Mouse (Mus musculus): ENCODE results near the gene Atg9b. TPM values are rescaled to one million over a fixed set of nuclear protein-coding genes. Genes with fewer than 3 reads are reported as not detected.
A peak's percentile ranks its signal among the peaks of the same experiment; 100 is the strongest.

The Atg9b gene
- polyA plus RNA-seq, 1 experiment from 2014 or later = 1.4 TPM

GRCm38 (mm10) chr5:24388246-24388915 lies 3.6 kb downstream of the Atg9b start:
- H3K9ac ChIP-seq = peak overlapping the region; percentile 83
- no peaks in the 10 kb centered on the region for H3K36me3 ChIP-seq
- H3K27me3 ChIP-seq (replicated peaks) = peaks cover 43% of the 10 kb centered on the region
- H3K9me3 ChIP-seq = no peaks in the 10 kb centered on the region
- H3K27ac ChIP-seq (replicated peaks) = peak overlapping the region; percentile 73
- peak overlapping the region; percentile 57 for H3K4me3 ChIP-seq
- WGBS = 23% methylated on average over 26 of the region's 26 CpGs
- ATAC-seq (ENCODE audit: extremely low read depth, insufficient number of reproducible peaks, low FRiP score, low TSS enrichment) = no peak
- H3K4me2 ChIP-seq = peak overlapping the region; percentile 94
- H3K4me1 ChIP-seq = peaks cover 69% of the 10 kb centered on the region

- H3K27me3 ChIP-seq (replicated peaks) = peaks cover 43% of the 10 kb centered on the region
- no peaks in the 10 kb centered on the region for H3K9me3 ChIP-seq
- H3K4me1 ChIP-seq = peaks cover 68% of the 10 kb centered on the region
- peak overlapping the region; percentile 83 for H3K9ac ChIP-seq
- H3K4me2 ChIP-seq = peak overlapping the region; percentile 94
- ATAC-seq (ENCODE audit: extremely low read depth, insufficient number of reproducible peaks, low FRiP score, low TSS enrichment) = 0 out of 2 replicates have a peak, but pooled peaks have one; percentile 3
- 1% methylated on average over 72 of the region's 73 CpGs for WGBS
- no peaks in the 10 kb centered on the region for H3K36me3 ChIP-seq
- peak overlapping the region; percentile 73 for H3K27ac ChIP-seq (replicated peaks)
- H3K4me3 ChIP-seq = peak overlapping the region; percentile 57
Measured at GRCm38 (mm10) chr5:24387264-24388241, 4.4 kb downstream of the Atg9b start.

- WGBS = 81% methylated on average over 10 of the region's 10 CpGs
- Histone ChIP-seq H3K27me3 (replicated peaks) (peaks cover 43% of the 10 kb centered on the region), H3K4me2 (no peak overlapping the region), H3K9me3 (no peaks in the 10 kb centered on the region), H3K27ac (replicated peaks) (peak overlapping the region; percentile 73), H3K4me1 (peaks cover 68% of the 10 kb centered on the region), H3K4me3 (no peak overlapping the region), H3K36me3 (no peaks in the 10 kb centered on the region), H3K9ac (peak overlapping the region; percentile 40; the same call in 1 of the 2 replicates)
- ATAC-seq (ENCODE audit: extremely low read depth, insufficient number of reproducible peaks, low FRiP score, low TSS enrichment) = no peak
Measured at GRCm38 (mm10) chr5:24385887-24386550, 5.9 kb downstream of the Atg9b start.

GRCm38 (mm10) chr5:24385374-24385773 lies 6.6 kb downstream of the Atg9b start:
- 71% methylated on average over 5 of the region's 5 CpGs for WGBS
- no peak overlapping the region for H3K4me2 ChIP-seq
- peak overlapping the region; percentile 73 for H3K27ac ChIP-seq (replicated peaks)
- H3K9me3 ChIP-seq = no peaks in the 10 kb centered on the region
- no peak overlapping the region for H3K4me3 ChIP-seq
- H3K4me1 ChIP-seq = peaks cover 68% of the 10 kb centered on the region
- no peak overlapping the region for H3K9ac ChIP-seq
- no peak for ATAC-seq (ENCODE audit: extremely low read depth, insufficient number of reproducible peaks, low FRiP score, low TSS enrichment)
- peaks cover 43% of the 10 kb centered on the region for H3K27me3 ChIP-seq (replicated peaks)
- 0 out of 2 replicates have a peak, but pooled peaks cover 4% of the 10 kb centered on the region for H3K36me3 ChIP-seq

- 0 out of 2 replicates have a peak, but pooled peaks cover 4% of the 10 kb centered on the region for H3K36me3 ChIP-seq
- no peak for ATAC-seq (ENCODE audit: extremely low read depth, insufficient number of reproducible peaks, low FRiP score, low TSS enrichment)
- H3K4me1 ChIP-seq = peaks cover 66% of the 10 kb centered on the region
- peaks cover 39% of the 10 kb centered on the region for H3K27me3 ChIP-seq (replicated peaks)
- H3K9me3 ChIP-seq = no peaks in the 10 kb centered on the region
- no peak overlapping the region for H3K4me3 ChIP-seq
- peak overlapping the region; percentile 81; the same call in 1 of the 2 replicates for H3K9ac ChIP-seq
- peak overlapping the region; percentile 76; the same call in 1 of the 2 replicates for H3K4me2 ChIP-seq
- 45% methylated on average over 6 of the region's 6 CpGs for WGBS
- peak overlapping the region; percentile 73 for H3K27ac ChIP-seq (replicated peaks)
Measured at GRCm38 (mm10) chr5:24384407-24384806, 7.5 kb downstream of the Atg9b start.

GRCm38 (mm10) chr5:24383026-24383859 lies 8.7 kb downstream of the Atg9b start:
- Histone ChIP-seq H3K4me2 (peak overlapping the region; percentile 76), H3K9me3 (no peaks in the 10 kb centered on the region), H3K27me3 (replicated peaks) (peaks cover 30% of the 10 kb centered on the region), H3K4me3 (peak overlapping the region; percentile 56), H3K4me1 (peaks cover 61% of the 10 kb centered on the region), H3K9ac (peak overlapping the region; percentile 81), H3K36me3 (0 out of 2 replicates have a peak, but pooled peaks cover 4% of the 10 kb centered on the region), H3K27ac (replicated peaks) (peak overlapping the region; percentile 73)
- WGBS = 2% methylated on average over 34 of the region's 34 CpGs
- ATAC-seq (ENCODE audit: extremely low read depth, insufficient number of reproducible peaks, low FRiP score, low TSS enrichment) = peak; percentile 74

GRCm38 (mm10) chr5:24381988-24382387 lies 10.0 kb downstream of the Atg9b start:
- no peak overlapping the region for H3K27ac ChIP-seq (replicated peaks)
- WGBS = 49% methylated on average over 2 of the region's 2 CpGs
- H3K4me2 ChIP-seq = no peak overlapping the region
- H3K36me3 ChIP-seq = 0 out of 2 replicates have a peak, but pooled peaks cover 4% of the 10 kb centered on the region
- H3K9ac ChIP-seq = no peak overlapping the region
- ATAC-seq (ENCODE audit: extremely low read depth, insufficient number of reproducible peaks, low FRiP score, low TSS enrichment) = no peak
- no peak overlapping the region for H3K4me3 ChIP-seq
- H3K27me3 ChIP-seq (replicated peaks) = peaks cover 19% of the 10 kb centered on the region
- peaks cover 48% of the 10 kb centered on the region for H3K4me1 ChIP-seq
- H3K9me3 ChIP-seq = no peaks in the 10 kb centered on the region

- no peak for ATAC-seq (ENCODE audit: extremely low read depth, insufficient number of reproducible peaks, low FRiP score, low TSS enrichment)
- Histone ChIP-seq H3K27me3 (replicated peaks) (peaks cover 14% of the 10 kb centered on the region), H3K4me3 (no peak overlapping the region), H3K4me2 (no peak overlapping the region), H3K27ac (replicated peaks) (no peak overlapping the region), H3K9me3 (no peaks in the 10 kb centered on the region), H3K36me3 (0 out of 2 replicates have a peak, but pooled peaks cover 4% of the 10 kb centered on the region), H3K4me1 (peaks cover 44% of the 10 kb centered on the region), H3K9ac (no peak overlapping the region)
- 64% methylated on average over 6 of the region's 6 CpGs for WGBS
Measured at GRCm38 (mm10) chr5:24381486-24381885, 10.5 kb downstream of the Atg9b start.

- H3K27ac ChIP-seq (replicated peaks) = no peak overlapping the region
- no peak overlapping the region for H3K9ac ChIP-seq
- no peaks in the 10 kb centered on the region for H3K9me3 ChIP-seq
- H3K4me2 ChIP-seq = no peak overlapping the region
- H3K36me3 ChIP-seq = 0 out of 2 replicates have a peak, but pooled peaks cover 4% of the 10 kb centered on the region
- H3K4me1 ChIP-seq = peaks cover 40% of the 10 kb centered on the region
- peaks cover 4% of the 10 kb centered on the region for H3K27me3 ChIP-seq (replicated peaks)
- no peak for ATAC-seq (ENCODE audit: extremely low read depth, insufficient number of reproducible peaks, low FRiP score, low TSS enrichment)
- no peak overlapping the region for H3K4me3 ChIP-seq
- WGBS = 88% methylated on average over 4 of the region's 4 CpGs
Measured at GRCm38 (mm10) chr5:24380499-24380898, 11.4 kb downstream of the Atg9b start.

GRCm38 (mm10) chr5:24379501-24379900 lies 12.4 kb downstream of the Atg9b start:
- no peak for ATAC-seq (ENCODE audit: extremely low read depth, insufficient number of reproducible peaks, low FRiP score, low TSS enrichment)
- no peaks in the 10 kb centered on the region for H3K9me3 ChIP-seq
- H3K9ac ChIP-seq = 0 out of 2 replicates have a peak overlapping the region, but pooled peaks have one; percentile 25
- H3K4me1 ChIP-seq = peaks cover 41% of the 10 kb centered on the region
- H3K4me3 ChIP-seq = no peak overlapping the region
- H3K4me2 ChIP-seq = no peak overlapping the region
- 0 out of 2 replicates have a peak, but pooled peaks cover 4% of the 10 kb centered on the region for H3K36me3 ChIP-seq
- H3K27ac ChIP-seq (replicated peaks) = no peak overlapping the region
- no peaks in the 10 kb centered on the region for H3K27me3 ChIP-seq (replicated peaks)
- 57% methylated on average over 4 of the region's 4 CpGs for WGBS
